Mouse (Mus musculus): Measurements from ENCODE around the gene Slc29a1.

GRCm38 (mm10) chr17:45567162-45567601 is 32.2 kb downstream of the Slc29a1 start:
- no peak for TF ChIP-seq POLR2A (IDR thresholded peaks at IDR 0.05; ENCODE audit: control insufficient read depth, low read depth, low read length)
- no peak for TF ChIP-seq CTCF (IDR thresholded peaks at IDR 0.05; ENCODE audit: control insufficient read depth, insufficient read depth, insufficient replicate concordance, low read depth, low read length)

All from testis, adult 2 months (tissue).